Mouse (Mus musculus): ENCODE results near the gene Dpp7.

GRCm38 (mm10) chr2:25359848-25360247 is 3.7 kb upstream of the Dpp7 start:
- TF ChIP-seq CTCF (IDR thresholded peaks at IDR 0.05; ENCODE audit: low read depth, low read length) = no peak
- TF ChIP-seq POLR2A (IDR thresholded peaks at IDR 0.05; ENCODE audit: borderline replicate concordance, low read depth, low read length) = no peak
